Mouse (Mus musculus): Measurements from ENCODE around the gene Fgfr1op. TPM values are rescaled to one million over a fixed set of nuclear protein-coding genes. Genes with fewer than 3 reads are reported as not detected.

The Fgfr1op gene
- total RNA-seq, 2 experiments from 2014 or later: 25.3 to 30.2 TPM

DNA sequence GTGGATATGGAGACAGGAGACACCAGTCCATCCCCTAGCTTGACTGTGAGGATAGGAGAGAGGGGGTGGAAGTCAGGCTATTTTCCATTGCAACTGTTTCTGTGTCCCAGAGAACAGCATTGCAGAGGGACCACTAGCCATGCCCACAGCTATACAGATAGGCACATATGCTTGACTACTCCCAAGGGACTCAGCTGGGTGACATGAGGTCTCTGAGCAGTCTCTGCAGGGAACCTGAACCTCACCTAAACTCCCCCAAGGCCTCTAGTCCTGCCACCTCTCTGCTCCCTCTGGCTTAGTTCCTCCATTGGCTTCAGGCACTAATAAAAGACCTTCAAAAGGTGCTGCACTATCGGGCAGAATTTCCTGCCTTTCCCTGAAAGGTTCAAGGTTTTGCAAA lies 58.8 kb downstream of the Fgfr1op start:
- DNase-seq (ENCODE audit: low spot score in 2 of 2): no peak

GRCm38 (mm10) chr17:8225166-8225565 lies 59.9 kb downstream of the Fgfr1op start:
- DNase-seq (ENCODE audit: low spot score in 2 of 2): no peak

DNA sequence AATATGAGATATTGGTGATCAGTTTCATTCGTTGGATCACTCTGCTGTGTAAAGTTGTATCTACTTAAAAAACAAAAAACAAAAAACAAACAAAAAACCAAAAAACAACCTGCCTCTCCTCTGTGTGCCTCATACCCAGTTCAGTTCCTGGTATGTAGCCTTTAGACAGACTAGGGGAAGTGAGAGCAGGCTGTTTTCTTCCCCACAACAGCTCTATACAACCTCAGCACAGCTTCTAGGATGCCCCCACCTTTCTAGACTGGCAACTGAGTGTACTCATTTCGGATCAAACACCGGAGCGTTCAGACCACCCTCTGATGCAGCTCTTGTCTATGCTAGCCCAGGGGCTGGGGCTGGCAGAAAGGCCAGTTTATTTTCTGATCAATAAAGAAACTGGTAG lies 60.4 kb downstream of the Fgfr1op start:
- no peak for DNase-seq (ENCODE audit: low spot score in 2 of 2)

- DNase-seq (ENCODE audit: low spot score in 2 of 2): no peak
These were observed 63.3 kb downstream of the Fgfr1op start for GRCm38 (mm10) chr17:8228622-8229021.

DNA sequence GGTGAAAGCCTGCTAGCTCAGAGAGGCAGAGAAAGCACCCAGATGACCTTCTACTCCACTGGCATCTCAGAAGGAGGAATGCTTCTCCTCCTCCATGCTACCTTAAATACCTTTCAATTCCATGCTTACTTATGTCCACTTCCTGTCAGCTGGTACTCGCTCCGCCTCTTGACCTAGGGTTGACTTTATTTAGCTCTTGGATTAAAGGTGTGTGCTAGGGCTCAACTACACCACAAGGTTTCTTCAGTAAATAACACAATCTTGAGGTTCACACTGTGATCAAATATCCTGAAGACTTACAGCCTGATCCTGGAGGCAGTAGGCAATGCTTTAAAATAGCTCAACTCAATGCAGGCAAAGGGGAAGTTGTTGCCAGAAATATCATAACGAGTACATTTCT lies 64.3 kb downstream of the Fgfr1op start:
- DNase-seq (ENCODE audit: low spot score in 2 of 2): no peak

- no peak for DNase-seq (ENCODE audit: low spot score in 2 of 2)
These were observed 66.8 kb downstream of the Fgfr1op start for GRCm38 (mm10) chr17:8232089-8232488.

GRCm38 (mm10) chr17:8233618-8234214 lies 68.4 kb downstream of the Fgfr1op start:
- DNase-seq (ENCODE audit: low spot score in 2 of 2): no peak

DNA sequence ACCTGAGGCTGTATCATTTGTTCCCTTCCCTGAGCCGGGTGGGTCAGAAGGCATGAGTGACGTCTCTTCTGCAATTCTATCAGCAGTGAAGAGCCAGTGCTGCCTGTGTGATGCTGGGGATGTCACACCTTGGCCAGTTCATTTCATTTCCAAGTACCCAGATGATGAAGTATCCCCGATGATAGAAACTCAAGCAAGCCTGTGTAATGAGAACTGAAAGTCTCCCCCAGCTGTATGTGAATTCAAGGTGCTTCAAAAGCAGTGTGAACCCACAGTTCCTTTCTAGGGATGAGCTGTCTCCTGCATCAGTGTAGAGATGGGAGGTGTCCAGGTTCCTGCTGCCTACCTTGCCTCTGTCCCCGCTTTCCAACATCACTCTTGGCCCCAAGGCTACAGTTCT lies 69.2 kb downstream of the Fgfr1op start:
- DNase-seq (ENCODE audit: low spot score in 2 of 2): no peak

- no peak for DNase-seq (ENCODE audit: low spot score in 2 of 2)
These were observed 70.4 kb downstream of the Fgfr1op start, which contains the start of gene Ccr6 for GRCm38 (mm10) chr17:8235743-8236142. Gene Ccr6 (plus strand): TSS chr17:8236043.

DNA sequence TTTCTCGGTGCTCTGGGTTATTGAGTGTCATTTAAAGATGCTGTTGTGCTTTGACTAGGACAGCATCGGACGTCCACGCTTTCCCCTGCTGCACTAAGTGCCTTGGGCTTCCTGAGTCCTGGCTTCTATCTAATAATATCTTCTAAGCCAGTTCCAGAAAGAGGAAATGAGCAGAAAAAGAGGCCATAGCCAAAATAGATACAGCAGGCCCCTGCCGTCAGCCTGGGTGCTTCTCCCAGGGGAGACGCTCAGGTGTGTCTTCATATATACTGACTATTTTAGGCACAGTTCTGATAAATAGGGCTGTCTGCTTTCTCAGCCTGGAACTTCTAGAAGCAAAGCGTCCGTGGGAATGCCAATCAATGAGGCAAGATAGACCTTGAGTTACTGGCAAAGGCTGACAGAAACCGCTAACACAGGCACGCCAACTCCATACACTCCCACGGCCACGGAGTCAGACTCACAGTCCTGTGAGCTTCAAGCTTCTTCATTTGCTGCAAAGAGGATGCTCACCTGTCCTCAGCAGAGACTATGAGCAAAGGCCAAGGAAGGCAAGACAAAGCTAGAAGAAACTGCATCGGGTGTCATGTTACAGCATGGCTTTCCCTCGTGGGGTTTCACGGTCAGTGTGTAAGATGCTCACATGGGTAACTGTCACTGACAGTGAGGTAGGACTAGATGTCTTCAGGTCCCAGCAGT lies 72.9 kb downstream of the Fgfr1op start:
- DNase-seq (ENCODE audit: low spot score in 2 of 2): no peak

DNA sequence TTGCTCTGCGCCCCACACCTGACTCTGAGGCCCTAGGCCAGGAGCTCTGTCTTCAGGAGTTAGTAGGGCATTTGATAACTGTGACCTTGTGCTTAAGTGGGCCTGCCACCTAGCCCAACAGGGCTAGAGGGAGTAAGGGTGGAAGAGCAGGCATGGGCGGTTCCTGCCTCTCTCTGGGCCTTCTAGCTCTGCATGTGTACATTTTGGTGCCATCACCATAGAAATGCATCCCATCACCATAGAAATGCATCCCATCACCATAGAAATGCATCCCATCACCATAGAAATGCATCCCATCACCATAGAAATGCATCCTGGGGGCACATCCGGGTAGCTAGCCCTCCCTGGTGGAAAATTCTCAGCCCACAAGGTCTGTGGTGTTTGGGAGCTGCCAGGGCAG lies 74.3 kb downstream of the Fgfr1op start:
- no peak for DNase-seq (ENCODE audit: low spot score in 2 of 2)

DNA sequence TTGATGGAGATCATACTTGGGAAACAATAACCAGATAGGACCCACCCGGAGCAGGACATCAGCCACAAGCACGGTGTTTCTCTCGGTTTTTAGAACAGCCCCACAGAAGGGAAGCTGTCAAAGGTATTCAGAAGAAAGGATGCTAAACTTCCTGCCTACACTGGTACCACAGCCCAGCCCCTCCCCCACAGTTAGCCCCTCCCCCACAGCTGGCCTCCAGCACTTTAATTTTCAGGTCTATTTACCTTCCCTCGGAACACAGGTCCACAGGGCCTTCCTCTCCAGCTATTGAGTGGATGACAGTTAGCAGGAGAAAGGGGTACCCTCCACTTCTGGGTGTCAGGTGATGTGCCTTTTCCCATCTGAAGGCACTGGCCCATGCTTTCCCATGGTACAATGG lies 75.2 kb downstream of the Fgfr1op start:
- no peak for DNase-seq (ENCODE audit: low spot score in 2 of 2)

GRCm38 (mm10) chr17:8241645-8242044 lies 76.3 kb downstream of the Fgfr1op start:
- DNase-seq (ENCODE audit: low spot score in 2 of 2): no peak

GRCm38 (mm10) chr17:8242186-8242585 lies 76.9 kb downstream of the Fgfr1op start:
- no peak for DNase-seq (ENCODE audit: low spot score in 2 of 2)

- DNase-seq (ENCODE audit: low spot score in 2 of 2): no peak
These were observed 78.8 kb downstream of the Fgfr1op start for GRCm38 (mm10) chr17:8244124-8244523.

DNA sequence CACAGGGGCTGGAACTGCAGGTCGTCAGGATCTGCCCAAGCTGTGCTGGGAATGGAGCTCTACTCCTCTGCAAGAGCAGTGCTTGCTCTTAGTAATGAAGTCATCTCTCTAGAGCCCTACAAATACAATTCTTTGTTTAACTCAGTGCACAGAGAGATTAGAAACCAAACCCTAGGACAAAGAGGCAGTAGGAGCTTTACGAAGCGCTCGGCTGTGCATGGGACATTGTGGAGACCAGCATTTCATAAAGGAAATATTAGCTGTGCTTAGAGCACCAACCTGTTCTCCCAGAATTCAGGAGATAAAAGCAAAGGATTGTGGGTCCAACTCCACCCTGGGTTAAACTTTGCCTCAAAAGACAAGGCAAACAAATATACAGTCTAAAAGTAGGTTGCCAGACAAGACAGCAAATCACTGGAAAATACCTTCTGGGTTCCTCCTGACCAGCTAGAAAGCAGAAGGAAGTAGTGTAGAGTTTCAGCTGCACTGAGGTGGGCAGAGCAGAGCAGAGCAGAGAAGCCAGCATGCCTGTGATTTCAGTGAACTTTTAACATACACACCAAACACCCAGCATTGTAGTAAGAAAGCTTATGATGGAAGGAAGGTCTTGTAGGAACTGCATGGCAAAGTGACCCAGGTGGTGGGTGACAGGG lies 80.9 kb downstream of the Fgfr1op start:
- no peak for DNase-seq (ENCODE audit: low spot score in 2 of 2)

Other genes with a start within 250 kb of the Fgfr1op start
- 1 to 10 TPM; 1.8 to 2.2 TPM for gene Tagap, start 239.5 kb upstream of the Fgfr1op start, total RNA-seq (2021)
- 10 to 100 TPM; 27.2 to 29.9 TPM for gene Rsph3a, start 219.9 kb upstream of the Fgfr1op start, total RNA-seq (2021)
- under 1 TPM in 1 of 2 experiments, not detected in 1; 0.20 TPM for gene Gm49673, start 17.7 kb upstream of the Fgfr1op start, total RNA-seq (2021)
- gene Rnaset2a, start 17.4 kb upstream of the Fgfr1op start, total RNA-seq (2021): 10 to 100 TPM; 19.3 to 22.2 TPM
- gene Ccr6, start 70.5 kb downstream of the Fgfr1op start, total RNA-seq (2021): not detected
- gene Mpc1, start 117.4 kb downstream of the Fgfr1op start, total RNA-seq (2021): 100 to 1,000 TPM; 157 to 162 TPM
- gene Sft2d1, start 145.6 kb downstream of the Fgfr1op start, total RNA-seq (2021): 10 to 100 TPM; 25.0 to 29.1 TPM
- gene Prr18, start 172.0 kb downstream of the Fgfr1op start, total RNA-seq (2021): under 1 TPM; 0.12 to 0.18 TPM
- gene T2, start 190.5 kb downstream of the Fgfr1op start, total RNA-seq (2021): not detected